Mouse (Mus musculus): Measurements from ENCODE around the gene Rragb. TPM values are rescaled to one million over a fixed set of nuclear protein-coding genes. Genes with fewer than 3 reads are reported as not detected.

The Rragb gene
- 8.4 TPM for polyA plus RNA-seq (2014; fragmentation: Illumina TruSeq; extraction: RNeasy Lipid Tissue Mini Kit (QIAGEN cat#74804); ENCODE audit: low read depth, low replicate concordance)

DNA sequence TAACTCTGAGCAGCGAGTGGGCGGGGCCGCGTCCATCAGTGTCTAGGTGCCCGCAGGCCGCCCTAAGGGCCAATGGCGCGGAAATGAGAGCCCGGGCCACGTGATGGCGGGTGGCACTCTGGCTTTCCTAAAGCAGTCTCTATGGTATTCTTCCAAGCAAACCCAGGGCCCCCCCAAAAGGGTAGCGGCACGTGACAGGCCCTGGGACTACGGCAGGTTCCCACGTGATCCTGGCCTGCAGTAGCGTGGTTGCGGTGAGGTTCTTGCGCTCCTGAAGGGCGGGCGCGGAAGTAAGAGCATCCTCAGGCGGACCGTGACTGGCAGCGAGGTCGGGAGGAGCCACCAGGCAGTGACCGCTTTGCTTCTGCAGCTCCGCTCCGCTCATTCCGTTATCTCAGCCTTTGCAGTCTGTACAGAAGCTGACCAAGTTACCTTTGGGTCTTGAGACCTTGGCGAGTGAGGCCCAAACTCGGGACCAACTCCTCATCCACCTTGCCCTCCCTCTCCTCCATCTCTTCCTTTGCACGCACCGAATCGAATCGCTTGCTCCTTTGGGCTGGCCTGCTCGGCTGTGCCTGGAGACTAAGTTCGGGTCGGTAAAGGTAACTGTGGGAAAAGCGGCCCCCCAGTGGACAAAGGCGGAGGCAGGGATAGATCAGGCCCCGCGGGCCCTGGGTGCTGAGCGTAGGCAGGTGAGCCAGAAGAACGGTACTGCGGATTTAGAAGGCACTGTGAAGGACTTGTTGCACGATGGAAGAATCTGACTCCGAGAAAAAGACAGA is at the start of gene Rragb:
Gene Rragb (plus strand): TSS at position 248 of the 782 bp plus-strand sequence.

DNA sequence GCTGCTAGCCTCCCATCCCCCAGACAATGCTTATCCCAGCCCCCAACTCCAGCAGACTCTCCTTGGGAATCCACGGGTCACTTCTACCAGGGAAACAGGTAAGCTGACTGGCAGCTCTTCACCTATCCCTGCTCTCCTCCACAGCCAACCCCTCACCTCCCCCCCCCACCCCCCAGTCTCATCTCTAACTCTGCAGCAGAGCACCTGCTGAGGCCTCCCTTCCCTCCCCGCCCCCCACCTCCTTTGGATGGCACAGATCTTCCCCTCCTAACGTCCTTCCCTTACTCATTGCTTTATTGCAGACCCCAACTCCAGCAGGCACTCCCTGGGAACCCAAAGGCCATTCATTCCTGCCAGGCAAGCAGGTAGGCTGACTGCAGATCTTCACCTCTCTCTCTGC is 21.3 kb upstream of the Rragb start, which contains the start of gene Foxr2:
Gene Foxr2 (plus strand): TSS at position 301 of the 400 bp plus-strand sequence.

Other genes with a start within 250 kb of the Rragb start
- 1.1 TPM for gene Usp51, start 133.5 kb upstream of the Rragb start, polyA plus RNA-seq (2014; fragmentation: Illumina TruSeq; extraction: RNeasy Lipid Tissue Mini Kit (QIAGEN cat#74804); ENCODE audit: low read depth, low replicate concordance)
- 34.5 TPM for gene Mageh1, start 102.4 kb upstream of the Rragb start, polyA plus RNA-seq (2014; fragmentation: Illumina TruSeq; extraction: RNeasy Lipid Tissue Mini Kit (QIAGEN cat#74804); ENCODE audit: low read depth, low replicate concordance)
- not detected for gene Foxr2, start 21.2 kb upstream of the Rragb start, polyA plus RNA-seq (2014; fragmentation: Illumina TruSeq; extraction: RNeasy Lipid Tissue Mini Kit (QIAGEN cat#74804); ENCODE audit: low read depth, low replicate concordance)
- 0.82 TPM for gene Klf8, start 97.5 kb downstream of the Rragb start, polyA plus RNA-seq (2014; fragmentation: Illumina TruSeq; extraction: RNeasy Lipid Tissue Mini Kit (QIAGEN cat#74804); ENCODE audit: low read depth, low replicate concordance)